Mouse (Mus musculus): ENCODE results near the gene Mab21l2.

Gene Mab21l2

DNA sequence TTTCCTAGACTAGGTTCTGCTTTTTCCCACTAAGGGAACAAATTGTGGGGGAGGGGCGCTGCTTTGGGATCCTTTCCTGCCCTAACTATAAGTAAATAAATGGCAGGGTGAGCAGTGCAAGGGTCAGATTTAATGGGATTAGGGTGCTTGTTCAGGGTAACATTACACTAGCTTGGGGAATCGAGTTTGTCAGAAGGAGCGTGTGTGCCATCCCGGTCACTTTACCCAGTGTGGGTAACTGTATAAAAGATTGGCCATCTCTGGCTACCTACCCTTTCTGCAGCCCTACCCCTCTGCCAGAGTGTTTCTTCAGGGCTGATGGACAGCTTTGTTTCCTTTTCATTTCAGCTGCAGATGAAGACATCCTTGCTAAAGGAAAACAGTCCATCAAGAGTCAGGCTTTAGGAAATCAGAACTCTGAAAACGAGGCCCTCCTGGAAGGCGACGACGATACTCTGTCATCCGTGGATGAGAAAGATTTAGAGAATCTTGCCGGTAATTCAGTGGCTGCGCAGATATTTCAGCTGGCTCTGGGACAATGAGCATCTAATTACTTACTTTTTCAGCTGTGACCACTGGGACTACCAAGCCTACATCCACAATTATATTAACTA, 8.8 kb downstream of the Mab21l2 start:
- DNase-seq (ENCODE audit: low spot score in 2 of 2): no peak

GRCm38 (mm10) chr3:86538645-86539554, 9.5 kb downstream of the Mab21l2 start:
- DNase-seq (ENCODE audit: low spot score in 2 of 2): no peak

DNA sequence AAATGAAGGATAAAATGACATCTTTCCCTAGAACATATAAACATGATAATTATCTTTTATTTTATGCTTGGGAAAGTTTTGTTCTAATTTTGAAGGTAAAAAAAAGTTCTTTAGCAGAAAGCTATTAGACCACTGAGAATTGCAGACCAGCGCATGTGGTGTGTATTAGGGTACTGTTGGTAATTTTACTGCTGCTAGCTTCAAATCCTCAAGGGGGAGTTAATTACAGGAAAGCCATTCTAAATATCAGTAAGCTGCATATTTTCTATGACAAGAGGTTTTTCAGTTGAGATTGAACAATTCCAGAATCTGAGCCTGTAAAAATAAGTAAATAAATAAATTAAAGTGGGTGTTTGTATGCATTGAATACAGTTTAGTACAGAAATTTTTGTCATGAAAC, 11.7 kb downstream of the Mab21l2 start:
- DNase-seq (ENCODE audit: low spot score in 2 of 2): no peak

DNA sequence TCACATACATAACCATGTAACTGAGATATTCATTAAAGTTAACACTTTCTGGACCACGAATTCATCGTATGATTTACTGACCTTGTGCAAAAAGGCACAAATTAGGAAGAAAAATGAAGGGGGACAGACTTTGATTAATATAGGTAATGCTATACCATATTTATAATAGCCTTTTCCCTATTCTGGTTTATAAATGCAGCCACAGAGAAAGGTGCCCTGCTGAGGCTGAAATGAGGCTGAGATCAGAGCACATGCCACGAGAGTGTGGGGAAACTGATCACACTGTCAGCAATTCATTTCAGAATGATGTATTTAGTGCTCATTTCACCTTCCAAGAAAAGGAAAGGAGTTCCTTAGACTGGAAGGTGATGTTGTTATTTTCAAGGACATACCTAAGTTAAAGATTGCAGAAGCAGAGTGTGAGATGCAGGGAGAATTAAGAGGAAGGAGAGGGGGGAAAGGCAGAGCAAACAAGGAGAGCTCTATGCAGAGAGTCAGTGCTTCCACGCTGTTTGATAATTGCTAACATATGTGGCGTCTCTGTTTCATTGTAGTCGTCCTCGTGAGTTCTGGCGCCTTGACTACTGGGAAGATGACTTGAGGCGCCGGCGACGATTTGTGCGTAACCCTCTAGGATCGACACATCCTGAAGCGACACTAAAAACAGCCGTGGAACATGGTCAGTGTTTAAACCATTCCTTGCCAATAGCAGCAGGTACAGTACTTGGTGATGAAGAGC, 16.7 kb downstream of the Mab21l2 start:
- DNase-seq (ENCODE audit: low spot score in 2 of 2): no peak

DNA sequence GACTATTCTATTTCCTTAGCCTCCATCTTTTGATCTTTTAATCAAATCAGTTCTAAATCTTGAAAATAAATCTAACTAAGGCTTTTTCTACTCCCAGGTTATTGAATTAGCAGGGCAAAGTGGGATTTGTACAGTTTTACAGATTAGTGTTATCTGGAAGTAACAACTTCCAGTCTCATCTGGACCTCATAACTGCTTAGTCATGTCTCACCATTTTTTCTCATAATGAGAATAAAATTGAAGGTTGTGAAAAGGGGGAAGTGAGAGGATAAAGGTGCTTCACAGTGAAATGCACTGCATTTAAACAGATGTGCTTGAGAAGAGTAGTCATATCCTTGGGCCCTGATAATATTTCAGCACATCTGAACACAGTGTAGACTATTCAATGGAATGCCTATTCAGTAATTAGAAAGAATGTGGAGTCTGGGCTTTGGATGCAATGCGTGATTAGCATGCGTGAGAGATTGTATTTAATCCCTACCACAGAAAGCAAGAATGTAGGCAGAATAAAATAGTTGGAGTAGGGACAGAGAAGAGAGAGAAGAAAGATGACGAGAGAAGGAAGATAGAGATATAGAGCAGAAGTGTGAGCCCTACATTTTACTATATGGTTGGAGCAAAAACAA, 25.4 kb downstream of the Mab21l2 start:
- DNase-seq (ENCODE audit: low spot score in 2 of 2): no peak

- no peak for DNase-seq (ENCODE audit: low spot score in 2 of 2)
Measured at GRCm38 (mm10) chr3:86518506-86519109, 29.8 kb downstream of the Mab21l2 start.

DNA sequence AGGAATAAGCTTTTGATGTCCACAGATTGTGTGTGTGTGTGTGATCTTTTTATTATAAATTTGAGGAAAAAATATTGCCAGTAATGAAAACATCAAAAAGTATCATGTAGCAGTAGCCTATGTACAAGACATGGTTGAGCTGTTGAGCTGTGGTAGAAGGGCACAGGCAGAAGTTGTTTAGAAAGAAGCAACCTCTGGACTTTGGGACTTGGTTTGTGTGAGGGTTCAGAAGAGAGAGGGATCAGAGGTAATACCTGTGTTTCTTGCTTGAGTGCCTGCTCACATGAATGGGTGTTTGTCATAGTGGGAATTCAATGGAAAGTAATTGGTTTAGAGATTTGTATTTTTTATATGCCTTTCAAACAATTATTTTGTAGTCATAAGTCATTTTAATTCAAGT, 47.8 kb downstream of the Mab21l2 start:
- no peak for DNase-seq (ENCODE audit: low spot score in 2 of 2)
